Mouse (Mus musculus) small intestine, adult 2 months (tissue): ENCODE results near the gene Mta2.

Experiments
- CTCF ChIP-seq: fragments of 200-500 bp; IDR thresholded peaks from 2 replicates; pipeline ENCODE4 v1.5.1; 2012; ENCODE audit warnings: low read depth, mild to moderate bottlenecking, control low read depth, inconsistent platforms, low read length, moderate library complexity, mixed read lengths; ENCODE audit not compliant: insufficient replicate concordance, insufficient read length; ENCODE audit errors: extremely low read depth
- POLR2A ChIP-seq: fragments of 200-500 bp; IDR thresholded peaks from 2 replicates; pipeline ENCODE4 v1.6.1; 2012; ENCODE audit warnings: low read depth, mild to moderate bottlenecking, control low read depth, inconsistent platforms, low read length, moderate library complexity

DNA sequence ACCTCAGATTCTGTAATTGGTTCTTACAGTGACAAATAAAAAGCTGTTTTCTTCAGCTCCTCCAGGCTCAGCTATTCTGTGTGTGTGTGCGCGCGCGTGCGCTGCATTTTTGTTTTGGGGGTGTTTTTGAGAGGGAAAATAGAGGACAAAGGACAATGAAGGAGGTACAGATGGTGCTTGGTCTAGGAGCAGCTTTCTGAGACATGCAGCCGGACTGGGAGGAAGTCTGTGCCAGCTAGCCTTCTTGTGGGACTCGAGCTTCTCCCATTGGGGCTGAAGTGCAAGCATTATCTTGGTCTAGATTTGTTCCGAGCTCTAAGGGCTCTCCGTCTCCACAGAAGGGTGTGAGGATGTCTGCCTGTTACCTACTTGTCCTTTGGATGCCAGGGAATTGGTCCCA lies 10.6 kb downstream of the Mta2 start:
- TF ChIP-seq CTCF (no peak), POLR2A (no peak)
